Mouse (Mus musculus) C2C12 (cell line): ENCODE data around the gene Mtcl1. TPM values are rescaled to one million over a fixed set of nuclear protein-coding genes. Genes with fewer than 3 reads are reported as not detected.

ENCODE experiments used
- H3K27me3 ChIP-seq: one replicate; pipeline ENCODE4 v1.6.1; 2011; ENCODE audit not compliant: control insufficient read depth, insufficient read depth, insufficient read length
- H3K36me3 ChIP-seq: one replicate; pipeline ENCODE4 v1.6.1; 2011; ENCODE audit not compliant: control insufficient read depth, insufficient read depth
- H3K4me3 ChIP-seq: one replicate; pipeline ENCODE4 v1.5.1; 2011; ENCODE audit warnings: mild to moderate bottlenecking, control low read depth; ENCODE audit not compliant: poor library complexity, insufficient read depth, severe bottlenecking
- H3K79me2 ChIP-seq: one replicate; pipeline ENCODE4 v1.6.1; 2011; ENCODE audit not compliant: control insufficient read depth, insufficient read depth
- H3K79me3 ChIP-seq: one replicate; pipeline ENCODE4 v1.6.1; 2011; ENCODE audit warnings: low read depth, control low read depth
- H3ac ChIP-seq: one replicate; pipeline ENCODE3; 2011; ENCODE audit warnings: low read depth; ENCODE audit not compliant: control insufficient read depth, insufficient read length
- CEBPB ChIP-seq: IDR thresholded peaks from one replicate; pipeline ENCODE4 v1.6.1; 2011; ENCODE audit warnings: low read depth, mild to moderate bottlenecking, control low read depth, moderate library complexity
- CTCF ChIP-seq: IDR thresholded peaks from one replicate; pipeline ENCODE4 v1.5.1; 2011; ENCODE audit not compliant: control insufficient read depth, insufficient read depth, insufficient read length
- FOSL1 ChIP-seq: IDR thresholded peaks from one replicate; pipeline ENCODE4 v1.8.0; 2011; ENCODE audit warnings: mild to moderate bottlenecking, low read length; ENCODE audit not compliant: poor library complexity, insufficient read depth, severe bottlenecking
- MAX ChIP-seq: IDR thresholded peaks from one replicate; pipeline ENCODE4 v1.6.1; 2011; ENCODE audit warnings: mild to moderate bottlenecking, control low read depth
- MYOD1 ChIP-seq: IDR thresholded peaks from one replicate; pipeline ENCODE4 v1.6.1; 2011; ENCODE audit warnings: low read depth; ENCODE audit not compliant: control insufficient read depth, insufficient read length
- MYOG ChIP-seq: IDR thresholded peaks from one replicate; pipeline ENCODE4 v1.6.1; 2011; ENCODE audit not compliant: control insufficient read depth, insufficient read length; ENCODE audit errors: extremely low read depth
- USF1 ChIP-seq: IDR thresholded peaks from one replicate; pipeline ENCODE4 v1.6.1; 2011; ENCODE audit warnings: low read depth, mild to moderate bottlenecking, control low read depth, moderate library complexity
- polyA plus RNA-seq: library from polyadenylated mRNA; unstranded; fragments of >200 nt; fragmentation: generic; extraction: Trizol; gene quantifications from one replicate; pipeline ENCODE4 v1.2.1, GENCODE M21; 2012; ENCODE audit warnings: missing spikeins

The Mtcl1 gene
- polyA plus RNA-seq, 1 experiment = 15.1 TPM

DNA sequence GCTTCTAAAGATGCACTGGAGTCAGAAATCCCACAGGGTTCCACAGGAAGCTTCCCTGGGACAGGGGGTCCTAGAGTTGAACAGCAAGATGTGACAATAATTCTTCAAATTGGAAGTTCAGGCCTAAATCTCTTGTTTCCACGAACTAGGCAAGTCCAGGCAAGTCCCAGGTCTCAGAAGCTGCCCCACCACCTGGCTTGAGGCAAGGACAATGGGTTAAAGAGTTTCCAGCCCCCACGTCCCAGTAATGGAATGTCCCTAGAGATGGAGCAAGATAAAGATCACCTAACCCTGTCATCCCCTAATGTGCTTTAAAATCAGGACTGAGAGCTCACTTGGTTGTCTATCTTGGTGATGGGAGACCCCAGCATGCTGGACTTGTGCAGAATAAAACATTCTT, 35.4 kb upstream of the Mtcl1 start:
- no peaks in the 10 kb centered on the region for H3K27me3 ChIP-seq
- H3K36me3 ChIP-seq = no peaks in the 10 kb centered on the region
- H3K79me3 ChIP-seq = no peaks in the 10 kb centered on the region
- H3ac ChIP-seq = no peak overlapping the region
- no peak overlapping the region for H3K4me3 ChIP-seq
- TF ChIP-seq FOSL1 (no peak), MYOD1 (no peak), CEBPB (no peak)
- H3K79me2 ChIP-seq = no peaks in the 10 kb centered on the region

DNA sequence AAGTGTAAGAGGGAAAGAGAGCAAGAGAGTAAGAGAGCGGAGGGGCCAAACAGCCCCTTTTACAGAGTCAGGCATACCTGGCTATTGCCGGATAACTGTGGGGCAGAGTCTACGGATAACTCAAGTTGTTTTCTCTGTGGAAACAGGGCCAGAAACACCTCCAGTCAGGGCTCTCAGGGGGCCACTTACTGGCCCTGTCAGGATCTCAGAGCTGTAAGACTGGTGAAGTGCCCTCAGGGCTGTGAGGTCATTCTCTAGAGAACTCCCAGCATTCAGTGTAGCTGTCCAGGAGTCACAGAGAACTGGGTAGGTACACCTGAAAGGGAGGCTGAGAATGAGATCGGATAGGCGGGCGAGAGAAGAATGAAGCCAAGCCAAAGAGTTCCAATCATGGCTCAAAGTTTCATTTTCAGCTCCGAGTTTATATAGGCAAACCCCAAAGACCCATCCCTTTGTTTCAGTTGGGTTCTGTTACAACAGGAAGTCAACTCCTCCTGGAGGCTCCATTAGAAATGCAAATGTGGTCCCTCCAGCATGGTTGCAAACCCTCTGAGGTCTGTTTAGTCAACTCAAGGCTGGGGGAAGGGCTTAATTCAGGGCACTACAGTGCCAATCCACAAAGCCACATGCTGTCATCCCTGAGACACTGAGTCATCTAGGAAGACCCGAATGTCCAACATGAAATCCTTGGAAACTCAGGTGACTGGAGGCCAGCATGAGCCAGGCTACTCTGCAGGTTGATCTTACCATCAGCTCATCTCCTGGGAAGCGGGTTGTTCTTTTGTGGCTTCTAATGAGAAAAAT, 34.3 kb upstream of the Mtcl1 start:
- Histone ChIP-seq H3K27me3 (no peaks in the 10 kb centered on the region), H3K36me3 (no peaks in the 10 kb centered on the region), H3K79me2 (no peaks in the 10 kb centered on the region), H3K79me3 (no peaks in the 10 kb centered on the region), H3K4me3 (no peak overlapping the region), H3ac (no peak overlapping the region)
- no peak for TF ChIP-seq MYOD1
- no peak for TF ChIP-seq MAX
- TF ChIP-seq MYOG = no peak
- TF ChIP-seq CEBPB = no peak
- TF ChIP-seq USF1 = no peak
- TF ChIP-seq FOSL1 = no peak
- no peak for TF ChIP-seq CTCF

DNA sequence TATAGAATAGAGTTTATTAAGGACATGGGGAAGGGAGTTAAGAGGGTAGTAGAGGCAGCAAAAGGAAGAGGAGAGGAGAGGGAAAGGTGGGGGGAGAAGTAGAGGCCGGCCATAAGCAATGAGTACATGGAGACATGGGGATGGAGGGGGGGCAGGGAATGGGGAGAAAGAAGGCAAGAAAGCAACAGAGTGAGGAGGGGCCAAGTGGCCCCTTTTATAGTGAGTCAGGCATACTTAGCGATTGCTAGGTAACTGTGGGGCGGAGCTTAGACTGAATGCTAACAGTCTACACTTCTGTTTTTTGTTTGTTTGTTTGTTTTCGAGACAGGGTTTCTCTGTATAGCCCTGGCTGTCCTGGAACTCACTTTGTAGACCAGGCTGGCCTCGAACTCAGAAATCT, 31.7 kb upstream of the Mtcl1 start:
- Histone ChIP-seq H3K79me2 (no peaks in the 10 kb centered on the region), H3ac (no peak overlapping the region), H3K27me3 (no peaks in the 10 kb centered on the region), H3K4me3 (no peak overlapping the region), H3K79me3 (no peaks in the 10 kb centered on the region), H3K36me3 (no peaks in the 10 kb centered on the region)
- no peak for TF ChIP-seq CEBPB
- no peak for TF ChIP-seq MAX
- no peak for TF ChIP-seq MYOG
- TF ChIP-seq FOSL1 = no peak
- no peak for TF ChIP-seq CTCF
- no peak for TF ChIP-seq MYOD1
- no peak for TF ChIP-seq USF1

DNA sequence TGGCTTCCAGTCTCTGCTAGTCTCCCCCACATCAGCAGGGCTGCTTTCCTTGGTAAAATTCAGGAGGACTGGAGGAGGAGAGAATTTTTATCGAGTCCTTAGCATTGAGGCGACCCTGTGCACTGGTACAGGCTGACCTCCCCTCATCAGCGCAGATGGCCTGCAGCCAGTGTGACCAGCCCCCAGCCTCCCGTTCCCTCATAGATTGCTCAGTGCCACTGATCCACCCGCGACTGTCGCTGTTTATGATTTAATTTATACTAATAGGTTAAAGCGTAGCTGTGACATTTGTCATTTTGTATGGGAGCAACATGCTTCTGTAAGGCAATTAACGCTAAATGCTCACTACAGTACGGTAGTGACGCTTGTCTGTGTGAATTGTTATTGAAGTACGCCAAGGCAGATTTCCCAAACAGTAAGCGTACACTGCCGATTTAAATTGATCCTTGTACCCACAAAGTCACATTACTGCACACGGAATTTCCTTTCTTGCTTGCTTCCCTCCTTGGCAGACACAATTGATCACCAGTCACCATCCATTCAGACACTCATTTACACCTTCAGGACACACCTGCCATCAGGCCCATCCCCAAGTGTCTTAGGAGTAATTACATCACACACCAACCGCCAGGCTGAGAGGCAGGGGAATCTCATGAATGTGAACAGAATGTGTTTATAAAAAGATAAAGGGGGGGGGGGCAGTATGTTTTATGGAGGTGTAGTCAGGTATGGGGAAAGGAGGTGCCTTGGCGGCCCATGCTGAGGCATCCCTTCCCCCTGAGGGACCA, 31.1 kb upstream of the Mtcl1 start:
- no peaks in the 10 kb centered on the region for H3K79me2 ChIP-seq
- H3K79me3 ChIP-seq = no peaks in the 10 kb centered on the region
- no peak overlapping the region for H3ac ChIP-seq
- H3K36me3 ChIP-seq = no peaks in the 10 kb centered on the region
- no peak for TF ChIP-seq CTCF
- TF ChIP-seq MYOG = no peak
- no peak for TF ChIP-seq FOSL1
- no peak for TF ChIP-seq MAX
- no peak for TF ChIP-seq USF1
- no peak for TF ChIP-seq CEBPB
- TF ChIP-seq MYOD1 = no peak
- no peaks in the 10 kb centered on the region for H3K27me3 ChIP-seq
- H3K4me3 ChIP-seq = no peak overlapping the region

DNA sequence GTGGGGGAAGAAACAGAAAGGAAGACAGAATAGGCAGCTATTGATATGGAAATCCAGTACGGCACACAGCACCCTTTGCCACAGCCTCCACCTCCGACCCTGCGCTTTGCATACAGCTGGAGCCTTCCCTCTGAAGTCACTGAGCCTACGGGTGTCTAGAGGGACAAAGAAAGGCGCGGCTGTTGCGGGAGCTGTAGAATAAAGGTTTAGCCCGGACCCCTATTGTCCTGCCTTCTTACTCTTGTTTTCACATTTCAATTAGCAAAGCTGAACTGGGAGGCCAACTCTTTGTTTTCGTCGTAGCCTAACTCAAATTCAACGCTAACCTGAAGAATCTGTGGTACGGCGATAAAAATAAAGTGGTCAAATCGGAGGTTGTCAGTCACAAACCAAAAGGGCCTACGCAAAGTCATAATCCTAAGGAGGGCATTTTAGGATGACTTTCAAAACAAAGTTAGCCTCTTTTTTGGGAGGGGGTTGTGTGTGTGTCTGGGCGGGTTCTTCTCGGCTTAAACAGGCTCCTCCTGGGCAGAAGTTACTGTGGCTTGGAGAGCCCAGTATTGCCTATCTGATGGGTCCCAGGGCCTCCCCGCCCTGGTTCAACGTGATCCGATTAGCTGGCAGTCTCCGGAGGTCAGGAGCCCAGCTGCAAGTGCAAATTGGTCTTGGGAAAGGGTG, 30.4 kb upstream of the Mtcl1 start:
- Histone ChIP-seq H3K79me3 (no peaks in the 10 kb centered on the region), H3ac (no peak overlapping the region), H3K27me3 (no peaks in the 10 kb centered on the region), H3K36me3 (no peaks in the 10 kb centered on the region), H3K4me3 (no peak overlapping the region), H3K79me2 (no peaks in the 10 kb centered on the region)
- TF ChIP-seq CTCF (no peak), CEBPB (no peak), MAX (no peak), USF1 (no peak), FOSL1 (no peak), MYOD1 (no peak), MYOG (no peak)

DNA sequence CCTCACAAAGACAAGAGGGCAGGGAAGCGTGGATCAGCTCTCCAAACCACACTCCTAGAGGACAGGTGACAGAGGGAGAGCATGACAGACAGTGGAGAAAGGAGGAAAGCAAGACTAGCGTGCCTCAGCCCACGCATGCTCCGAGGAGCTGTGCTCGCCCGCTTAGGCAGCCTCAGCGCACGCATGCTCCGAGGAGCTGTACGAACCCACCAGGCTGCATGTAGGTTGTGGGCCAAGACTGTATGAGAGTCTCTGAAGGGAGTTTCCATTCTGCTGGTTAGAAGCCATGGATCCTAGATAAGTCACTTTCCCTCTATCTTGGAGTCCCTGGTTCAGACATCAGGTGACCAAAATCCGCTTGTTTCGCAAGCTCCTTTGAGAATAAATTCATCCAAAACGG, 29.8 kb upstream of the Mtcl1 start:
- Histone ChIP-seq H3K36me3 (no peaks in the 10 kb centered on the region), H3K79me2 (no peaks in the 10 kb centered on the region), H3K4me3 (no peak overlapping the region), H3K79me3 (no peaks in the 10 kb centered on the region), H3K27me3 (no peaks in the 10 kb centered on the region), H3ac (no peak overlapping the region)
- TF ChIP-seq MAX (no peak), MYOG (no peak), FOSL1 (no peak), MYOD1 (no peak), CEBPB (no peak), USF1 (no peak), CTCF (no peak)
